Comparison of ENCODE assay signal across 8 mouse cellular contexts in the genomic region with DNA sequence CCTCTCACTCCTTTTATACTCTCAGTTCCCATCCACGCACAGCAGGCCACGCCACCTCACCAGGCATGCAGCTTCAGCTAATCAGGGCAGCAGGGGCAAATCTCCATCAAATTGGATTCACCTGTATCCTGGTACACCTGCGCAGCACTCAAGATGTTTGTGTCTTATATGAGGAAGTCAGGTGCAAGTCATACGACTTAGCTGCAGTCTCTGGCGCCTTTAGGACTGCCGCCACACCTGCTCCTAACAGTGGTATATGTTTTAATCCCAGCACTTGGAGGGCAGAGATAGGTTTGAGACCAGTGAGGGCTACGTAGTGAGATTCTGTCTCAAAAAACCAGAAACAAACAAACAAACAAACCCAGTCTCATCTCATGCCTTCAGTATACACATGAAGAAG. TPM values are rescaled to one million over a fixed set of nuclear protein-coding genes. Genes with fewer than 3 reads are reported as not detected.
DNase-seq lines count a peak whose midpoint lies in the region; ATAC-seq lines count a peak whose summit lies in the region.
"Not testable (repeated sequence)": the region's sequence is repeated elsewhere in the genome, so short reads cannot be mapped to it uniquely, and the experiment has no call there.

Gene Gsta4 (plus strand): TSS at position 301 of the 400 bp plus-strand sequence.

- not testable (repeated sequence) for H3K4me3 ChIP-seq in embryonic facial prominence, embryonic 13.5 days; kidney, embryonic 14.5 days (ENCODE audit: low read length); lung, embryonic 15.5 days; stomach, embryonic 14.5 days (ENCODE audit: low read depth, low read length)

- intact Hi-C loops in heart, postnatal 36 days (cut with DNase I); left cerebral cortex, postnatal 36 days (cut with DNase I): not testable (repeated sequence)

- H3K4me2 ChIP-seq in embryonic facial prominence, embryonic 13.5 days; kidney, embryonic 14.5 days (replicated peaks; ENCODE audit: low read depth, low read length); lung, embryonic 15.5 days; stomach, embryonic 14.5 days (replicated peaks; ENCODE audit: low read depth, low read length): not testable (repeated sequence)

- H3K27me3 ChIP-seq in embryonic facial prominence, embryonic 13.5 days; kidney, embryonic 14.5 days (ENCODE audit: control insufficient read depth, insufficient read depth, low read length); lung, embryonic 15.5 days; stomach, embryonic 14.5 days (ENCODE audit: control insufficient read depth, insufficient read depth, low read length): not testable (repeated sequence)

- not testable (repeated sequence) for H3K36me3 ChIP-seq in embryonic facial prominence, embryonic 13.5 days; kidney, embryonic 14.5 days (ENCODE audit: control insufficient read depth, insufficient read depth, low read length); lung, embryonic 15.5 days; stomach, embryonic 14.5 days (ENCODE audit: control insufficient read depth, insufficient read depth, low read length)

- H3K4me1 ChIP-seq in embryonic facial prominence, embryonic 13.5 days; kidney, embryonic 14.5 days (ENCODE audit: control insufficient read depth, insufficient read depth, low read length); lung, embryonic 15.5 days; stomach, embryonic 14.5 days (ENCODE audit: control insufficient read depth, insufficient read depth, low read length): not testable (repeated sequence)

- not testable (repeated sequence) for ATAC-seq in activated CD4-positive, CD25-positive, alpha-beta regulatory T cell, adult 4 months; embryonic facial prominence, embryonic 13.5 days (ENCODE audit: insufficient number of reproducible peaks, insufficient read depth, low FRiP score, low TSS enrichment, low read depth); kidney, embryonic 14.5 days (ENCODE audit: low FRiP score, low TSS enrichment); lung, embryonic 15.5 days (ENCODE audit: borderline replicate concordance, extremely low read depth, low FRiP score, low TSS enrichment); stomach, embryonic 14.5 days (ENCODE audit: insufficient number of reproducible peaks, insufficient read depth, low FRiP score, low read depth)

- WGBS in embryonic facial prominence, embryonic 13.5 days: 92% methylated on average over 4 of the region's 7 CpGs
- 98% methylated on average over 4 of the region's 7 CpGs for WGBS in kidney, embryonic 14.5 days
- 85% methylated on average over 4 of the region's 7 CpGs for WGBS in lung, embryonic 15.5 days
- 100% methylated on average over 4 of the region's 7 CpGs for WGBS in stomach, embryonic 14.5 days

- not testable (repeated sequence) for H3K9ac ChIP-seq in embryonic facial prominence, embryonic 13.5 days; kidney, embryonic 14.5 days (ENCODE audit: low read depth, low read length); lung, embryonic 15.5 days; stomach, embryonic 14.5 days (replicated peaks; ENCODE audit: low read depth, low read length)

- H3K9me3 ChIP-seq in embryonic facial prominence, embryonic 13.5 days; kidney, embryonic 14.5 days (ENCODE audit: control insufficient read depth, low read length); lung, embryonic 15.5 days; stomach, embryonic 14.5 days (ENCODE audit: control insufficient read depth, low read depth, low read length): not testable (repeated sequence)

- not testable (repeated sequence) for DNase-seq in gastrocnemius, postnatal 25 days; heart, postnatal 36 days; left cerebral cortex, postnatal 36 days (ENCODE audit: low spot score in 2 of 2)

- not testable (repeated sequence) for H3K27ac ChIP-seq in embryonic facial prominence, embryonic 13.5 days; kidney, embryonic 14.5 days (ENCODE audit: low read depth, low read length); lung, embryonic 15.5 days; stomach, embryonic 14.5 days (ENCODE audit: low read length)

RNA-seq across cellular contexts. Expression of gene Gsta4, which starts in this region (rescaled TPM):
- polyA plus RNA-seq in activated CD4-positive, CD25-positive, alpha-beta regulatory T cell, adult 4 months (2017; shearing (Covaris generic)): 10 to 100 TPM; 22.3 to 23.5 TPM
- 65.3 and 70.1 TPM in 2 replicates for polyA plus RNA-seq in embryonic facial prominence, embryonic 13.5 days (2015; fragmentation: Nextera tagmentation; extraction: Ambion mirVana)
- 10 to 100 TPM; 12.1 to 13.1 TPM for total RNA-seq in gastrocnemius, postnatal 25 days (2021)
- 10 to 100 TPM; 88.6 to 98.7 TPM for total RNA-seq in heart, postnatal 36 days (2021)
- polyA plus RNA-seq in kidney, embryonic 14.5 days (2014; fragmentation: Nextera tagmentation; extraction: Ambion mirVana): 102 and 108 TPM in 2 replicates
- 10 to 100 TPM; 32.4 to 35.9 TPM for total RNA-seq in left cerebral cortex, postnatal 36 days (2021)
- 71.6 and 77.3 TPM in 2 replicates for polyA plus RNA-seq in lung, embryonic 15.5 days (2015; fragmentation: Nextera tagmentation; extraction: Ambion mirVana)
- 478 and 492 TPM in 2 replicates for polyA plus RNA-seq in stomach, embryonic 14.5 days (2014; fragmentation: Nextera tagmentation; extraction: Ambion mirVana)
